Mouse (Mus musculus) brain, embryonic 14.5 days (tissue): ENCODE measurements around the gene Plxnd1. TPM values are rescaled to one million over a fixed set of nuclear protein-coding genes. Genes with fewer than 3 reads are reported as not detected.

ENCODE experiments used
- DNase-seq: peaks from one replicate; pipeline ENCODE4 v3.0.0-alpha.2; 2011; ENCODE audit warnings: low read depth
- CTCF ChIP-seq: fragments of 200-500 bp; IDR thresholded peaks from 2 replicates; pipeline ENCODE4 v1.5.1; 2012; ENCODE audit warnings: inconsistent platforms, mild to moderate bottlenecking, moderate library complexity, borderline replicate concordance; ENCODE audit not compliant: insufficient read depth, insufficient read length; ENCODE audit errors: extremely low read depth
- POLR2A ChIP-seq: fragments of 200-500 bp; IDR thresholded peaks from 2 replicates; pipeline ENCODE4 v1.6.1; 2012; ENCODE audit warnings: mild to moderate bottlenecking, inconsistent platforms, borderline replicate concordance; ENCODE audit not compliant: poor library complexity, insufficient read depth, insufficient read length, severe bottlenecking; ENCODE audit errors: extremely low read depth
- polyA plus RNA-seq: library from polyadenylated mRNA; depleted of rRNA; stranded (reverse); fragments of >200 nt; gene quantifications from 2 replicates; pipeline ENCODE4 v1.2.3, GENCODE M21; 2012

Gene Plxnd1
- polyA plus RNA-seq, 1 experiment, result 38.5 TPM

GRCm38 (mm10) chr6:115946389-115946788 is 48.4 kb downstream of the Plxnd1 start:
- peak; percentile 69 for DNase-seq
- no peak for TF ChIP-seq CTCF
- TF ChIP-seq POLR2A, result no peak

GRCm38 (mm10) chr6:115945633-115946032 is 49.2 kb downstream of the Plxnd1 start:
- no peak for TF ChIP-seq POLR2A
- no peak for TF ChIP-seq CTCF
- no peak for DNase-seq

GRCm38 (mm10) chr6:115944638-115945037 is 50.2 kb downstream of the Plxnd1 start, which contains the start of gene H1foo:
Gene H1foo (plus strand): TSS chr6:115944938.
- TF ChIP-seq CTCF (no peak), POLR2A (no peak)

GRCm38 (mm10) chr6:115943498-115944427 is 51.0 kb downstream of the Plxnd1 start:
- DNase-seq, result no peak
- TF ChIP-seq CTCF (no peak), POLR2A (no peak)

More at GRCm38 (mm10) chr6:115944638-115945037, 50.2 kb downstream of the Plxnd1 start, which contains the start of gene H1foo:
- DNase-seq, result no peak

GRCm38 (mm10) chr6:115941128-115941527 is 53.7 kb downstream of the Plxnd1 start:
- no peak for DNase-seq
- no peak for TF ChIP-seq CTCF

- no peak for DNase-seq
- TF ChIP-seq POLR2A (no peak), CTCF (no peak)
These were observed 54.2 kb downstream of the Plxnd1 start for GRCm38 (mm10) chr6:115940603-115941002.

- DNase-seq, result no peak
- no peak for TF ChIP-seq POLR2A
- no peak for TF ChIP-seq CTCF
These were observed 56.0 kb downstream of the Plxnd1 start for GRCm38 (mm10) chr6:115938798-115939197.

- no peak for DNase-seq
- TF ChIP-seq CTCF (no peak), POLR2A (no peak)
These were observed 56.8 kb downstream of the Plxnd1 start for GRCm38 (mm10) chr6:115938011-115938410.

GRCm38 (mm10) chr6:115935544-115935943 is 59.3 kb downstream of the Plxnd1 start:
- TF ChIP-seq POLR2A (no peak), CTCF (no peak)
- no peak for DNase-seq

GRCm38 (mm10) chr6:115932391-115932790 is 62.4 kb downstream of the Plxnd1 start:
- DNase-seq, result no peak
- TF ChIP-seq POLR2A, result no peak
- no peak for TF ChIP-seq CTCF

GRCm38 (mm10) chr6:115931639-115932038 is 63.2 kb downstream of the Plxnd1 start, which contains the start of gene Rho:
Gene Rho (plus strand): TSS chr6:115931748.
- DNase-seq, result no peak
- no peak for TF ChIP-seq POLR2A
- no peak for TF ChIP-seq CTCF

GRCm38 (mm10) chr6:115930018-115930417 is 64.8 kb downstream of the Plxnd1 start:
- TF ChIP-seq CTCF, result no peak
- no peak for TF ChIP-seq POLR2A
- no peak for DNase-seq
